8 mouse cellular contexts compared by ENCODE assay signal in the genomic region with DNA sequence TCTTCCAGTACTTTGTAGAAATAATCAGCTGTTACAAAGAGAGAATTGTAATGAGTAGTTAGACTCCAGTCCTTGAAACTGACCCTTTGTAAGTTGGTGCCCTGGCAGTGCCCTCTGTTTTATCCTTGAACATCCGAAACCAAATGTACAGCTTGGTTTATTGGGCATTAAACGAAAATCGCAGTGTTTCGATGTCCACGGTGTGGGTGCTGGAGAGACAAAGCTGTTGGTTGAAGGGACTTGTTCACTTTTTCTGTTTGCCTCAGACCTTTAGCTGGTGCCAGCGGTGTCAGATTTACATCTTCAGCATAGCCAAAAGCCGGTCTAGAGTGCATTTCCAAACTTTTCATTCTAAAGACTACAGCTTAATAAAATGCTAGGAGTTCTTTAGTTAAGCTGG. TPM values are rescaled to one million over a fixed set of nuclear protein-coding genes. Genes with fewer than 3 reads are reported as not detected.
DNase-seq lines count a peak whose midpoint lies in the region; ATAC-seq and TF ChIP-seq lines count a peak whose summit lies in the region.

No protein-coding gene starts in this region.

- no peaks in the 10 kb centered on the region for H3K27me3 ChIP-seq in erythroblast, embryonic 14.5 days (ENCODE audit: control insufficient read depth)
- no peaks in the 10 kb centered on the region for H3K27me3 ChIP-seq in ES-Bruce4 (ENCODE audit: control insufficient read depth, insufficient read depth, low read length, poor library complexity, severe bottlenecking)
- H3K27me3 ChIP-seq in forebrain, embryonic 11.5 days (ENCODE audit: control insufficient read depth, insufficient read depth, low read length), result no peaks in the 10 kb centered on the region
- no peaks in the 10 kb centered on the region for H3K27me3 ChIP-seq in limb, embryonic 14.5 days (ENCODE audit: control insufficient read depth, insufficient read depth, low read length)
- no peaks in the 10 kb centered on the region for H3K27me3 ChIP-seq in stomach, embryonic 14.5 days (ENCODE audit: control insufficient read depth, insufficient read depth, low read length)

- DNase-seq in forebrain, embryonic 11.5 days (ENCODE audit: low spot score), result no peak
- no peak for DNase-seq in limb, embryonic 14.5 days (ENCODE audit: low spot score)
- DNase-seq in thymus, postnatal 4 days, result no peak
- no peak for DNase-seq in frontal cortex, postnatal 10 days (ENCODE audit: low spot score in 2 of 2)

- H3K27ac ChIP-seq in ES-Bruce4 (ENCODE audit: insufficient read depth, low read length), result no peak overlapping the region
- no peak overlapping the region for H3K27ac ChIP-seq in forebrain, embryonic 11.5 days (ENCODE audit: low read depth, low read length)
- H3K27ac ChIP-seq in limb, embryonic 14.5 days (replicated peaks; ENCODE audit: low read depth, low read length), result no peak overlapping the region
- H3K27ac ChIP-seq in stomach, embryonic 14.5 days (ENCODE audit: low read length), result no peak overlapping the region

- H3K36me3 ChIP-seq in erythroblast, embryonic 14.5 days (ENCODE audit: control insufficient read depth), result peaks cover 2% of the 10 kb centered on the region; the same call in 1 of the 2 replicates
- no peaks in the 10 kb centered on the region for H3K36me3 ChIP-seq in ES-Bruce4 (ENCODE audit: control insufficient read depth, insufficient read depth, low read length, poor library complexity, severe bottlenecking)
- H3K36me3 ChIP-seq in forebrain, embryonic 11.5 days (ENCODE audit: control insufficient read depth, insufficient read depth, low read length), result no peaks in the 10 kb centered on the region
- H3K36me3 ChIP-seq in limb, embryonic 14.5 days (ENCODE audit: control insufficient read depth, insufficient read depth, low read length), result no peaks in the 10 kb centered on the region
- no peaks in the 10 kb centered on the region for H3K36me3 ChIP-seq in stomach, embryonic 14.5 days (ENCODE audit: control insufficient read depth, insufficient read depth, low read length)

- WGBS in forebrain, embryonic 11.5 days, result 25% methylated on average over 7 of the region's 7 CpGs
- 14% methylated on average over 7 of the region's 7 CpGs for WGBS in limb, embryonic 14.5 days
- 24% methylated on average over 7 of the region's 7 CpGs for WGBS in stomach, embryonic 14.5 days

- no peak for TF ChIP-seq POLR2A in ES-Bruce4 (IDR thresholded peaks at IDR 0.05; ENCODE audit: insufficient read depth, low read length)
- no peak for TF ChIP-seq POLR2A in limb, embryonic 14.5 days (IDR thresholded peaks at IDR 0.05; ENCODE audit: borderline replicate concordance, extremely low read depth, insufficient read depth, insufficient read length)

- peak overlapping the region; percentile 80 for H3K4me2 ChIP-seq in forebrain, embryonic 11.5 days (ENCODE audit: low read depth, low read length, severe bottlenecking)
- peak overlapping the region; percentile 83 for H3K4me2 ChIP-seq in limb, embryonic 14.5 days (replicated peaks; ENCODE audit: low read depth, low read length, severe bottlenecking)
- peak overlapping the region; percentile 74 for H3K4me2 ChIP-seq in stomach, embryonic 14.5 days (replicated peaks; ENCODE audit: low read depth, low read length)

- peak overlapping the region; percentile 95 for H3K4me3 ChIP-seq in erythroblast, embryonic 14.5 days (replicated peaks)
- H3K4me3 ChIP-seq in ES-Bruce4 (ENCODE audit: low read depth, low read length), result peak overlapping the region; percentile 55
- H3K4me3 ChIP-seq in forebrain, embryonic 11.5 days (ENCODE audit: low read depth, low read length), result peak overlapping the region; percentile 84
- H3K4me3 ChIP-seq in limb, embryonic 14.5 days (replicated peaks; ENCODE audit: low read length), result peak overlapping the region; percentile 65
- peak overlapping the region; percentile 87 for H3K4me3 ChIP-seq in stomach, embryonic 14.5 days (ENCODE audit: low read depth, low read length)

- H3K9me3 ChIP-seq in erythroblast, embryonic 14.5 days (ENCODE audit: control insufficient read depth, low read length), result no peaks in the 10 kb centered on the region
- H3K9me3 ChIP-seq in ES-Bruce4 (replicated peaks; ENCODE audit: control insufficient read depth, insufficient read depth, low read length, poor library complexity, severe bottlenecking), result no peaks in the 10 kb centered on the region
- H3K9me3 ChIP-seq in forebrain, embryonic 11.5 days (ENCODE audit: control insufficient read depth, low read length), result no peaks in the 10 kb centered on the region
- no peaks in the 10 kb centered on the region for H3K9me3 ChIP-seq in limb, embryonic 14.5 days (ENCODE audit: control insufficient read depth, low read length)
- no peaks in the 10 kb centered on the region for H3K9me3 ChIP-seq in stomach, embryonic 14.5 days (ENCODE audit: control insufficient read depth, low read depth, low read length)

- H3K9ac ChIP-seq in ES-Bruce4 (ENCODE audit: low read depth, poor library complexity, severe bottlenecking), result no peak overlapping the region
- peak overlapping the region; percentile 51 for H3K9ac ChIP-seq in forebrain, embryonic 11.5 days (ENCODE audit: low read length)
- H3K9ac ChIP-seq in limb, embryonic 14.5 days (ENCODE audit: low read depth, low read length, severe bottlenecking), result peak overlapping the region; percentile 29; the same call in 1 of the 2 replicates
- H3K9ac ChIP-seq in stomach, embryonic 14.5 days (replicated peaks; ENCODE audit: low read depth, low read length), result peak overlapping the region; percentile 18; the same call in 1 of the 2 replicates

- TF ChIP-seq EP300 in ES-Bruce4 (IDR thresholded peaks at IDR 0.05; ENCODE audit: insufficient read depth, low read depth, low read length), result no peak

- TF ChIP-seq CTCF in ES-Bruce4 (IDR thresholded peaks at IDR 0.05; ENCODE audit: low read depth, low read length), result no peak

- no peak for ATAC-seq in erythroblast, adult 5-6 weeks (replicated peaks; ENCODE audit: low FRiP score, poor library complexity, severe bottlenecking)
- ATAC-seq in forebrain, embryonic 11.5 days (replicated peaks; ENCODE audit: low FRiP score), result no peak
- ATAC-seq in limb, embryonic 14.5 days (ENCODE audit: low FRiP score, low read depth), result no peak
- no peak for ATAC-seq in stomach, embryonic 14.5 days (ENCODE audit: insufficient number of reproducible peaks, insufficient read depth, low FRiP score, low read depth)

- peaks cover 49% of the 10 kb centered on the region for H3K4me1 ChIP-seq in erythroblast, embryonic 14.5 days (ENCODE audit: control insufficient read depth)
- no peaks in the 10 kb centered on the region for H3K4me1 ChIP-seq in ES-Bruce4 (ENCODE audit: control insufficient read depth, insufficient read depth, low read length)
- peaks cover 5% of the 10 kb centered on the region; the same call in 1 of the 2 replicates for H3K4me1 ChIP-seq in forebrain, embryonic 11.5 days (replicated peaks; ENCODE audit: control insufficient read depth, insufficient read depth, low read length)
- peaks cover 16% of the 10 kb centered on the region for H3K4me1 ChIP-seq in limb, embryonic 14.5 days (ENCODE audit: control insufficient read depth, insufficient read depth, low read length)
- H3K4me1 ChIP-seq in stomach, embryonic 14.5 days (ENCODE audit: control insufficient read depth, insufficient read depth, low read length), result peaks cover 13% of the 10 kb centered on the region; the same call in 1 of the 2 replicates

RNA-seq across cellular contexts. Expression of a gene that starts 6.2 kb away (rescaled TPM):
- 0.19 and 0.23 TPM in 2 replicates for polyA plus RNA-seq in erythroblast, embryonic 14.5 days (2012)
- total RNA-seq in erythroblast, adult 5-6 weeks (2015; ENCODE audit: low replicate concordance), result 4.2 and 11.3 TPM in 2 replicates
- total RNA-seq in erythroblast, adult 5-6 weeks (2017; ENCODE audit: low replicate concordance), result 5.9 and 8.9 TPM in 2 replicates
- polyA plus RNA-seq in ES-Bruce4 (2011; ENCODE audit: insufficient read depth, insufficient read length, low read depth, missing spikeins), result 23.9 and 27.4 TPM in 2 replicates
- 12.3 and 13.3 TPM in 2 replicates for polyA plus RNA-seq in forebrain, embryonic 11.5 days (2014; fragmentation: Nextera tagmentation; extraction: Ambion mirVana)
- polyA plus RNA-seq in limb, embryonic 14.5 days (2012; rRNA removed), result 8.0 and 8.6 TPM in 2 replicates
- polyA plus RNA-seq in limb, embryonic 14.5 days (2014; fragmentation: Nextera tagmentation; extraction: Ambion mirVana), result 6.9 and 7.7 TPM in 2 replicates
- polyA plus RNA-seq in stomach, embryonic 14.5 days (2014; fragmentation: Nextera tagmentation; extraction: Ambion mirVana), result 7.5 and 8.4 TPM in 2 replicates
